Mouse (Mus musculus) G1E (cell line): ENCODE measurements around the gene Med13l. TPM values are rescaled to one million over a fixed set of nuclear protein-coding genes. Genes with fewer than 3 reads are reported as not detected.

Source experiments
- ATAC-seq: 2 replicates; pipeline ENCODE4 v1.8.0; 2016; ENCODE audit warnings: mild to moderate bottlenecking; ENCODE audit not compliant: insufficient number of reproducible peaks, poor library complexity, low FRiP score, severe bottlenecking; ENCODE audit errors: extremely low read depth
- DNase-seq: peaks from one replicate; pipeline ENCODE4 v3.0.0; 2012; ENCODE audit warnings: low spot score
- H3K27me3 ChIP-seq: 2 replicates; pipeline ENCODE4 v1.6.1; 2012; ENCODE audit warnings: mild to moderate bottlenecking, low read length, inconsistent platforms; ENCODE audit not compliant: insufficient read depth
- H3K36me3 ChIP-seq: replicated peaks from 2 replicates; pipeline ENCODE3; 2012; ENCODE audit warnings: mild to moderate bottlenecking, inconsistent platforms
- H3K4me1 ChIP-seq: 2 replicates; pipeline ENCODE4 v1.6.1; 2012; ENCODE audit warnings: low read depth, low read length, inconsistent platforms, mixed read lengths; ENCODE audit not compliant: insufficient read depth
- H3K4me3 ChIP-seq: 2 replicates; pipeline ENCODE4 v1.5.1; 2012; ENCODE audit warnings: low read depth, mild to moderate bottlenecking, inconsistent platforms, low read length, moderate library complexity, mixed read lengths
- H3K9me3 ChIP-seq: replicated peaks from 2 replicates; pipeline ENCODE4 v1.6.1; 2012; ENCODE audit warnings: inconsistent platforms
- CTCF ChIP-seq: IDR thresholded peaks from 2 replicates; pipeline ENCODE4 v1.5.1; 2012; ENCODE audit warnings: low read depth, low read length, inconsistent platforms, mixed read lengths
- GATA1 ChIP-seq: IDR thresholded peaks from 2 replicates; pipeline ENCODE4 v1.6.1; 2012; ENCODE audit warnings: borderline replicate concordance, low read length, inconsistent platforms, mixed read lengths
- GATA2 ChIP-seq: IDR thresholded peaks from 2 replicates; pipeline ENCODE4 v1.6.1; 2012; ENCODE audit warnings: low read depth, low read length, inconsistent platforms, borderline replicate concordance
- POLR2AphosphoS5 ChIP-seq: IDR thresholded peaks from 2 replicates; pipeline ENCODE4 v1.6.1; 2012; ENCODE audit warnings: low read depth, low read length, inconsistent platforms; ENCODE audit not compliant: insufficient replicate concordance
- TAL1 ChIP-seq: conservative IDR thresholded peaks from 2 replicates; pipeline ENCODE4 v1.6.1; 2012; ENCODE audit warnings: low read depth, low read length, inconsistent platforms, mixed read lengths
- polyA plus RNA-seq: library from polyadenylated mRNA; stranded (reverse); fragments of >175 nt; gene quantifications from 2 replicates; pipeline ENCODE4 v1.2.3, GENCODE M21; 2012
- total RNA-seq, 2 experiments: library from RNA; stranded (forward) in 1 of 2; stranded (reverse) in 1 of 2; fragments of 200-1000 nt in 1 of 2; fragments of >200 nt in 1 of 2; fragmentation: Nextera tagmentation in 1 of 2; gene quantifications; 2 replicates each; pipeline ENCODE4 v1.2.3; 2014 to 2017

The Med13l gene
- total and polyA plus RNA-seq, 3 experiments = 16.8 to 91.7 (median 17.9) TPM

GRCm38 (mm10) chr5:118658256-118658837 is 97.9 kb downstream of the Med13l start:
- Histone ChIP-seq H3K27me3 (no peaks in the 10 kb centered on the region), H3K4me1 (peaks cover 19% of the 10 kb centered on the region), H3K4me3 (no peak overlapping the region), H3K9me3 (no peaks in the 10 kb centered on the region), H3K36me3 (peaks cover 60% of the 10 kb centered on the region)
- ATAC-seq (no peak), DNase-seq (no peak)
- TF ChIP-seq CTCF (no peak), TAL1 (no peak), POLR2AphosphoS5 (no peak), GATA2 (no peak), GATA1 (no peak)

- TF ChIP-seq CTCF = no peak
- no peak for TF ChIP-seq TAL1
- TF ChIP-seq GATA1 = no peak
- TF ChIP-seq POLR2AphosphoS5 = no peak
- no peak for TF ChIP-seq GATA2
- H3K4me3 ChIP-seq = no peak overlapping the region
- H3K9me3 ChIP-seq = no peaks in the 10 kb centered on the region
- H3K4me1 ChIP-seq = peaks cover 24% of the 10 kb centered on the region
- DNase-seq (no peak), ATAC-seq (0 out of 2 replicates have a peak, but pooled peaks have one; percentile 23)
- peaks cover 61% of the 10 kb centered on the region for H3K36me3 ChIP-seq
- H3K27me3 ChIP-seq = no peaks in the 10 kb centered on the region
Measured at GRCm38 (mm10) chr5:118659713-118660112, 99.2 kb downstream of the Med13l start.

- Histone ChIP-seq H3K9me3 (no peaks in the 10 kb centered on the region), H3K36me3 (peaks cover 61% of the 10 kb centered on the region), H3K4me1 (peaks cover 24% of the 10 kb centered on the region), H3K27me3 (no peaks in the 10 kb centered on the region), H3K4me3 (no peak overlapping the region)
- TF ChIP-seq POLR2AphosphoS5 (no peak), GATA1 (no peak), TAL1 (no peak), GATA2 (no peak), CTCF (no peak)
- ATAC-seq (no peak), DNase-seq (no peak)
Measured at GRCm38 (mm10) chr5:118661751-118662150, 101.3 kb downstream of the Med13l start.

- H3K4me1 ChIP-seq = peaks cover 28% of the 10 kb centered on the region
- peak; percentile 12 for DNase-seq
- peak; percentile 36; the same call in 1 of the 2 replicates for ATAC-seq
Measured at GRCm38 (mm10) chr5:118663999-118664398, 103.5 kb downstream of the Med13l start.

GRCm38 (mm10) chr5:118665023-118665422 is 104.5 kb downstream of the Med13l start:
- H3K9me3 ChIP-seq = no peaks in the 10 kb centered on the region
- H3K4me3 ChIP-seq = no peak overlapping the region
- H3K36me3 ChIP-seq = peaks cover 52% of the 10 kb centered on the region
- H3K4me1 ChIP-seq = peaks cover 24% of the 10 kb centered on the region
- no peaks in the 10 kb centered on the region for H3K27me3 ChIP-seq
- no peak for TF ChIP-seq GATA1
- TF ChIP-seq CTCF = no peak
- no peak for TF ChIP-seq GATA2
- no peak for TF ChIP-seq TAL1
- no peak for TF ChIP-seq POLR2AphosphoS5
- no peak for ATAC-seq
- no peak for DNase-seq

More at GRCm38 (mm10) chr5:118663999-118664398, 103.5 kb downstream of the Med13l start:
- no peak overlapping the region for H3K4me3 ChIP-seq
- no peaks in the 10 kb centered on the region for H3K27me3 ChIP-seq
- H3K9me3 ChIP-seq = no peaks in the 10 kb centered on the region
- peaks cover 53% of the 10 kb centered on the region for H3K36me3 ChIP-seq
- TF ChIP-seq GATA1 (no peak), CTCF (no peak), GATA2 (no peak), TAL1 (no peak), POLR2AphosphoS5 (no peak)

- Histone ChIP-seq H3K36me3 (peaks cover 50% of the 10 kb centered on the region), H3K27me3 (no peaks in the 10 kb centered on the region), H3K9me3 (no peaks in the 10 kb centered on the region), H3K4me1 (peaks cover 21% of the 10 kb centered on the region), H3K4me3 (no peak overlapping the region)
- DNase-seq (no peak), ATAC-seq (no peak)
- no peak for TF ChIP-seq CTCF
- TF ChIP-seq GATA1 = no peak
- no peak for TF ChIP-seq POLR2AphosphoS5
- no peak for TF ChIP-seq TAL1
- no peak for TF ChIP-seq GATA2
Measured at GRCm38 (mm10) chr5:118666437-118667207, 106.1 kb downstream of the Med13l start.
